Mouse (Mus musculus): ENCODE measurements around the gene Abcb9. TPM values are rescaled to one million over a fixed set of nuclear protein-coding genes. Genes with fewer than 3 reads are reported as not detected.

Abcb9 gene
- polyA plus RNA-seq (2014; fragmentation: Illumina TruSeq; extraction: RNeasy Lipid Tissue Mini Kit (QIAGEN cat#74804); ENCODE audit: low read depth, low replicate concordance), result 0.58 TPM

GRCm38 (mm10) chr5:124095596-124096232 lies at the start of gene Abcb9:
TSS of gene Abcb9 (minus strand) at chr5:124095798.

GRCm38 (mm10) chr5:124115990-124116845 lies 20.6 kb upstream of the Abcb9 start, which contains the start of gene Arl6ip4:
TSS of gene Arl6ip4 (plus strand) at chr5:124116089.

GRCm38 (mm10) chr5:124111742-124112497 lies 16.3 kb upstream of the Abcb9 start, which contains the start of gene Ogfod2:
TSS of gene Ogfod2 (plus strand) at chr5:124112297.

GRCm38 (mm10) chr5:124032001-124032508 lies 63.5 kb downstream of the Abcb9 start, which contains the start of gene Vps37b:
TSS of gene Vps37b (minus strand) at chr5:124032270.

Other genes starting within 250 kb of the Abcb9 start
- 1.6 TPM for gene Hcar2, start 230.3 kb downstream of the Abcb9 start, polyA plus RNA-seq (2014; fragmentation: Illumina TruSeq; extraction: RNeasy Lipid Tissue Mini Kit (QIAGEN cat#74804); ENCODE audit: low read depth, low replicate concordance)
- 3.0 TPM for gene Hcar1, start 215.8 kb downstream of the Abcb9 start, polyA plus RNA-seq (2014; fragmentation: Illumina TruSeq; extraction: RNeasy Lipid Tissue Mini Kit (QIAGEN cat#74804); ENCODE audit: low read depth, low replicate concordance)
- gene Denr, start 188.6 kb downstream of the Abcb9 start, polyA plus RNA-seq (2014; fragmentation: Illumina TruSeq; extraction: RNeasy Lipid Tissue Mini Kit (QIAGEN cat#74804); ENCODE audit: low read depth, low replicate concordance), result 329 TPM
- not detected for gene Gm43518, start 168.4 kb downstream of the Abcb9 start, polyA plus RNA-seq (2014; fragmentation: Illumina TruSeq; extraction: RNeasy Lipid Tissue Mini Kit (QIAGEN cat#74804); ENCODE audit: low read depth, low replicate concordance)
- 4.1 TPM for gene Ccdc62, start 165.1 kb downstream of the Abcb9 start, polyA plus RNA-seq (2014; fragmentation: Illumina TruSeq; extraction: RNeasy Lipid Tissue Mini Kit (QIAGEN cat#74804); ENCODE audit: low read depth, low replicate concordance)
- 0.29 TPM for gene Hip1r, start 122.2 kb downstream of the Abcb9 start, polyA plus RNA-seq (2014; fragmentation: Illumina TruSeq; extraction: RNeasy Lipid Tissue Mini Kit (QIAGEN cat#74804); ENCODE audit: low read depth, low replicate concordance)
- 23.1 TPM for gene Vps37b, start 63.5 kb downstream of the Abcb9 start, polyA plus RNA-seq (2014; fragmentation: Illumina TruSeq; extraction: RNeasy Lipid Tissue Mini Kit (QIAGEN cat#74804); ENCODE audit: low read depth, low replicate concordance)
- 3.1 TPM for gene Ogfod2, start 16.5 kb upstream of the Abcb9 start, polyA plus RNA-seq (2014; fragmentation: Illumina TruSeq; extraction: RNeasy Lipid Tissue Mini Kit (QIAGEN cat#74804); ENCODE audit: low read depth, low replicate concordance)
- 3.7 TPM for gene Arl6ip4, start 20.3 kb upstream of the Abcb9 start, polyA plus RNA-seq (2014; fragmentation: Illumina TruSeq; extraction: RNeasy Lipid Tissue Mini Kit (QIAGEN cat#74804); ENCODE audit: low read depth, low replicate concordance)
- gene Pitpnm2, start 154.0 kb upstream of the Abcb9 start, polyA plus RNA-seq (2014; fragmentation: Illumina TruSeq; extraction: RNeasy Lipid Tissue Mini Kit (QIAGEN cat#74804); ENCODE audit: low read depth, low replicate concordance), result 8.6 TPM
- gene Mphosph9, start 232.2 kb upstream of the Abcb9 start, polyA plus RNA-seq (2014; fragmentation: Illumina TruSeq; extraction: RNeasy Lipid Tissue Mini Kit (QIAGEN cat#74804); ENCODE audit: low read depth, low replicate concordance), result 11.8 TPM
- gene 2810006K23Rik, start 232.3 kb upstream of the Abcb9 start, polyA plus RNA-seq (2014; fragmentation: Illumina TruSeq; extraction: RNeasy Lipid Tissue Mini Kit (QIAGEN cat#74804); ENCODE audit: low read depth, low replicate concordance), result 34.5 TPM

Measured in adrenal gland, adult 10 weeks (tissue).